Mouse (Mus musculus) spleen, adult 18-20 months (tissue): ENCODE measurements around the gene Epb41.

Source experiments
- DNase-seq, 2 experiments: peaks; one replicate each; pipeline ENCODE4 v3.0.0; 2022; ENCODE audit warnings: mixed read lengths in 2 of 2

Epb41 gene

DNA sequence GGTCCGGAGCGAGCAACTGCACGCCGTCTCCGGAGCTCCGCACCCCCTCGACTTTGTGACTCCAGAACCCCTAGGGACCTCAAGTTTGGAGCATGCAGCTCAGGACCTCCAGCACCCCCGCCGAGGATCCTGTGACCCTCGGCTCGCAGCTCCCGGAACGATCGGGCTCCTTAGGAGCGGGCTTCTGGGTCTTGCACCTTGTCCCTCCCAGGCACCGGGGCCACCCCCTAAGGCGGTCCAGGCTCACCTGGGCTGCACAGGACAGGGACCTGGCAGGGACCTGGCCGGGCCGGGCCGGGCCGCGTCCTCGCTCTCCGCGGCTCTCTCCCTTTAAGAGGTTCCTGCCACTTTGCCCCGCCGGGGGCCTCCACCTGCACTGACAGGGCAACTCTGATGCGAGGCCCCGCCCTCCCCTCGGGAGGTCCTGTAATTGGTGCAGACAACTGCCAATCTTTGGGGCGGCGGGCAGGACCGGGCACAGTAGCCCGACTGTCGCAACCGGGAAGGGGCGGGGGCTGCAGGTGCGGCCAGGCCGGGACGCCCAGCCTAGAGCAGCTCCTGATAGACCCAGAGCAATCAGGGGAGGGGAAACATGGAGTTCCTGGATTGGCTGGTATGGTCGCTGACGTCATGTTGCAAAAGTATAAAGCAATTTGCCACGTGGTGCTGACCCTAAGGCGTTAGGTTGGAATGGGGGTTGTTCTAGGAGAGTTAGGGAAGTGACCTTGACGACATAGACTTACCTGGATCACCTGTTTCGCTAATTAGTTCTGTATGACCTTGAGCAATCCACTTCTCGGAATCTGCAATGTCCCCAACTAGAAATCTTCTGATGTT lies at the start of gene Epb41:
Epb41 (minus strand) TSS at position 389 of the 837 bp plus-strand sequence.
- DNase-seq, result peak; percentile 99 to 100

DNA sequence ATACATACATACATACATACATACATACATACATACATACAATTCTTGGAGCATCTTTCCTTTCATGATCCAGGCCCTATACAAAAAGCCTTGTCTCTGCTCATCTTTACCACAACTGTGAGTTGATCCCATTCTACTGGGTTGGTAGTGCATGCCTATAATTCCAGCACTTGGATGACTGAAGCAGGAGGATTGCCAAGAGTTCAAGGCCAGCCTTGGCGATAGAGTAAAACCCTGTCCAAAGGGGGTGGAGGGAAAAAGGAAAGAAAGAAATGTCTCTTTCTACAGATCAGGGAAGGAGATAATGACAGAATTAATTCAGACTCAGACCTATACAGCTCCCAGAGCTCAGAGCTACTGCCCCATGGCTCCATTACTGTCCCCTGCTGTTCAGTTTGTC lies 48.0 kb upstream of the Epb41 start:
- no peak for DNase-seq

DNA sequence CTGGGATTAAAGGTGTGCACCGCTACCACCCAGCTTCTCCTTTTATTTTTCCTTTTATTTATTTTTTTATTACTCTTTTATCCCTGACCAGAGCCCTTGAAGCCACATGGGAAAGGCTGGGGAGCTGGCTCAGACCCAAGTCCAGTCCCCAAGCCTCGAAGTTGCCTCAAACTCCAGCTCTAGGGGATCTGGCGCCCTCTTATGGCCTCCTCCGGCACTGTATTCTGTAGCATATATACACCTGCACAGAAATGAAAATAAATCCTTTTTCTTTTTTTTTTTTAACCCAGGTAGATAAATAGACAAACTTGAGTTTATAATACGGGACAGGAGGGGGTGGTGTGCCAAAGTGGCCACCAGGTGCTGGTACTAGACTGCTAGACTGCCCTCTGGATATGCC lies 46.6 kb upstream of the Epb41 start:
- DNase-seq, result no peak

DNA sequence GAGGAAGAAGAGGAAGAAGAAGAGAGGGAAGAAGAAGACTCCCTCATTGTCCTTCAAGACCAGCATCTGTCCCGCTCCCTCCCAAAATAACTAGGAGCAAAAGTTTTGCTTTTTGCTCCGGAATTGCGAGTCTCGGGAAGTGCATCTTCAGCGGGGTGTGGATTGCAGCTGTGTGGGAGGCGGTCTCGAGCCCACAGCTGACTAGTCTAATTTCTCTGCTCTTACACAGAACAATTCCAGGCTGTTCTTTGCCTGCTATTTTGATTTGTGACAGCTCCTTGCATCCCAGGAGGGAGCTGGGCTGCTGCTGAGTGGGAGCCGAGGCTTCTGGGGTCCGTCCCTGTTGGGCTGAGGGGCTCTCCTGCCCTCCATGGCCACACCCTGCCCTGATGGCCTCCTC lies 44.4 kb upstream of the Epb41 start:
- DNase-seq, result no peak

DNA sequence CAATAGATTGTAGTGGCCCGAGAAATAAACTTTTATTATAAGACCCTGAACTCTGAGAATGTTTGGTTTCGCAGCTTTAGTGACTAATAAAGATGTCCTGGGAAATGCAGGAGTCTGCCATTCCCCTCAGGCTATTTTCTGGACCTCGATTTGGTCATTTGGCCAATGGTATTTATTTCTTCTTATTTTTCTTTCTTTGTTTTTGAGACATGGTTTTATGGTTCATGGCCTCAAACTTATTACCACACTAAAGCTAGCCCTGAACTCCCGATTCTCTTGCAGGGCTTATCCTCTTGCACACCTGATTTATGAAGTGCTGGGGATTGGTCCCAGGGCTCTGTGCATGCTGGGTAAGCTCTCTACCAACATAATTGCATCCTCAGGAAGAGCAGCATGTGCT lies 41.2 kb upstream of the Epb41 start:
- DNase-seq, result no peak

DNA sequence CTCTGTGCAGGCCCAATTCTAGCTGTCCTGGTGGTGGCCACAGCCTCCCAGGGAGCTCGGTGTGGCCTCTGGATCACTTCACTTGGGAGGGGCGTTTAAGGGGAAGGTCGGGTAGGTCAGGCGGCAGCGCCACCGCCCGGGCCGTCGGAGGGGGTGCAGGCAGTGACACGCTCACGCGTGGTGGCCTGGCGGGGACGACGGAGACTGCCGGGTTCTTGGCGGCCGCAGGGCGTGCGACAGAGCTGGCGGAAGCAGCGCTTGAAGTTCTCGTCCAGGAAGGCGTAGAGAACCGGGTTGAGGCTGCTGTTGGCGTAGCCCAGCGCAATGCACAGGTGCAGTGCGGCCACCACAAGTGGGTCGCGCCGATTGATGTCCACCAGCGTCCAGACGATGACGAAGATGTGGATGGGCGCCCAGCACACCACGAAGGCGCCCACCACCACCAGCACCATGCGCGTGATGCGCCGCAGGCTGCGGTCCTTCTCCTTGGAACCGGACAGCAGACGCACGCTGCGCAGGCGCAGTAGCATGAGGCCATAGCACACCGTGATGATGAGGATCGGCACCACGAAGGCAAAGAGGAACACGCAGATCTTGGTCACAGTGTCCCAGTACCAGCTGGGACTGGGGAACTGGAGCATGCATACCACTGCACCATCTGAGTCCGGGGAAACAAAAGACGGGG lies 38.4 kb upstream of the Epb41 start:
- DNase-seq, result no peak

DNA sequence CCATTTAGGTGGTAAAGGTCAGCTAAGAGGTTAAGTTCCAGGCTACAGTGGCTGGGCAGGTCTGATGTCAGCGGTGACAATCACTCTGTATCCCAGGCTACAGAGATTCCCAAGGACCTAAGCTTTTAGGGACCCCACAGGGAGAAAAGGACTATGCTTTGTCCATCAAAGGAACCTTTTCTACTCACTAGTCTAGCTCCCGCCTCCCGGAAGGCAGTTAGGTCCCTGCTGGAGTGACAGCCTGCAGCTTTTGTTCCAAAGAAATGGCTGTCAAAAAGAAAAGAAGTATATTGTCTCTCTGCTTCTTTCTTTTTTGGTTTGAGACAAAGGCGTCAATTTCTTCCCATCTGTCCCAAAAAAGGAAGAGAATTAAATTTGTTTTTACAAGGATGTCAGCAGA lies 36.1 kb upstream of the Epb41 start:
- DNase-seq, result no peak

DNA sequence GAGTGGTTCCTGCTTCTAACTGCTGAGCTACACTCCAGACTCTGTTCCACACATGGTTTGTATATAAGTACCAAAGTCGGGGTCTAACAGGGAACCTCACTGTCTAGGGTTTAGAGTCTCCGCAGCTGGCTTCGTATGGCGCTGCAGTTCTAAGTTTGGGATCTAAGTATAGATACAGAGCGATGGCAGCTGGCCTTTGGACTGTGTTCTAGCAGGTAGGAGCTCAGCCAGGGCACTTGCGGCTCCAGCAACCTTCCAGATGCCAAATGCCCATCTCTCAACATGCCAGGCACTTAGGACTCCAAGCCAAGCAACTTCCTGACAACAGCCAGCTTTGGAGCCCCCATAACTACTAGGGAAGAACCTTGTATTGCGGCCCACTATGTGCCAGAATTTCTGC lies 33.1 kb upstream of the Epb41 start:
- DNase-seq, result no peak

DNA sequence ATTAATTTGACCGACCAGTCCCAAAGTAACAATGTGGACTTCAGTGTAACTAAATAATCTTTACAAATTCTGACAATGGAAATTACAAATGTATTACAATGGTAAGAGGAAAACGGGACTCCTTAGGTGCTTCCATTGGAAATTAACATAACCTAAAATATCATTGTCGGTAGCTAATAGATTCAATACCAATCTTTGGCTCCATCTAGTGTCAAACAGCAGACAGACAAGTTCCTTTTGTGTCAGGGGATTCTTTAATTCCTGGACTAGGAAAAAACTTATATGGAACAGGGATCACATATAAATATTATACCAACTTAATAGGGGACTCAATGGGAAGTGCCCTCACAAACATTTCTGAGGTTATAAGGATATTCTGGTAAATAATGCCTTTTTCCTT lies 26.0 kb upstream of the Epb41 start:
- no peak for DNase-seq

DNA sequence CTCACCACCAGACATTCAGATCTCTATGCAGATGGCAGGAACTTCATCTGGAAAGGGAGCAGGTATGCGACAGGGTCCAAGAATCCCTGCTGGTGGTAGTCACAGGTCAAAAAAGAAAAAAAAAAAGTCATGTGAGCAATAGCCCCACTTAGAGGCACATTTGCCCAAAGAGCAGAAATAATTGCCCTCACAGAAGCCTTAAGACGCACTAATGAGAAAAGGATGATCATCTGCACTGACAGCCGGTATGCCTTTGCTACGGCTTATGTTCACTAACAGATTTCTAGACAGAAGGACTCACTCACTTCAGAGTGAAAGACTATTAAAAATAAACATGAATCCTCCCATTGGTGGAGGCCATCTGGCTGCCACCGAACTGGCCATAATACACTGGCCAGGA lies 24.4 kb upstream of the Epb41 start:
- no peak for DNase-seq

DNA sequence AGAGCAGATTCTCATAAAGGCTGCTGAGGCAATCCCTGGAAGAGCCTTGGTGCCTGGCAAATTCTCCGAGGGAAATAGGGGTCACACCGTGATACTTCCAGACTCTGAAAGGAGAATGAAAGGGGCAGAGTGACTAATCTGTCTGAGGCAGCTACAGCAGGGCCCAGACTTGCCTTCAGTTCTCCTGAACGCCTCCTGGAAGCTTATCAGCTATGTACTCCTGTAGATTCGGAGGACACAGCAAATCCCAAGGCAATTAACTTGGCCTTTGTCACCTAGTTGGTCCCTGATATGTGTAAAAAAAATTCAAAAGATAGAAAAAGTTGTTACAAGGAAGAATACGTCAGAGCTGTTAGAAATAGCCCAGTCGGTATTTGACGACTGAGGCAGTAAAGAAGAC lies 19.9 kb upstream of the Epb41 start:
- no peak for DNase-seq

DNA sequence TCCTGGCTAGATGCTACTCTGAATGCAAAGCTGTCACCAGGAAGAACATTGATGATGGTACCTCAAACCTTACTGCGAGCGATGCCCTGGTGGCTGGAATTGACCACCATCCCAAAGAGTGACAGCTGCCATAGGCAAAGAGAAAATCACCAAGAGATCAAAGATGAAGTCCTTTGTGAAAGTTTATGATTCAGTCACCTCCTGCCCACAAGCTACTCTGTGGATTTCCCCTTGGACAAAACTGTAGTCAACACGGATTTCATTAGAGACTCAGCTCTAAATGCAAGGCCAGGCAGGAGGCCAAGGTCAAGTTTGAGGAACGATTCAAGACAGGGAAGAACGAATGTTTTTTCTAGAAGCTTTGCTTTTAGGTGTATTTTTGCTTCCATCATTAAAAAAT lies 18.8 kb upstream of the Epb41 start:
- no peak for DNase-seq

DNA sequence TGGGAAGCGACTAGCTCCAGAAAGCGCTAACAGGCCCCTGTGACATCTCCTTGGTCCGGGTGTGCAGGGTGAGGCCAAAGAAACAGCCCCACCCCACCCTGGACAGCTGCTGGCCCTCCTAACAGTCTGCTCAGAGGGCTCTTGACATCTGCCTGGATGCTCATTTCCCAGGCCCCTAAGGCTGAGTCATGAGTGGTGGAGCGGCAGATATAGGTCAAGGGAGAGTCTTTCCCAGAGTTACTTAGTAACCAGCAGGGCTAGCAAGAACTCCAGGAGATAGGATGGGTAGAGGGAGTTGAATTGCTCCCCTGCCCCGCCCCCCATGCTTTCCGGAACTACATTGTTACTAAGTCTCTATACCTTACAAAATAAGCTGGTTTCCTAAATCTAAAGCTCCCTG lies 18.0 kb upstream of the Epb41 start:
- no peak for DNase-seq

DNA sequence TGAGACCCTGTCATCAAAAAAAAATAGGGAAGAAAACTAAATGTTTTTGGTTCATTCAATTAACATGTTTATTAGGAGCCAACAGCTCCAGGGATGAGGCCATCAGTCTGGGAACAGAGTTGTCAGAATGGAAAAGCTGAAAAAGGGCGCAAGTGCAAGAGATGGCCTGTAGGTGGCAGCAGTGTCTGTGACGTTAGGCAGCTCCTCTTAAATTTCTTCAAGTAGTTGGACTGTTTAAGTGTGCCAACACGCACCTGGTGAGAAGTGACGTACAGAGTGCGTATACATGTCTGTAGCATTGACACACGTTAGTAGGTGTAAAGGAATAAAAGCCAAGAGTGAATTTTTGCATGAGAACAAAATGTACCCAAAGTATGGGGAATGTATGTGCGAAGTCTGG lies 13.8 kb upstream of the Epb41 start:
- peak in 1 of 2 experiments; percentile 49 for DNase-seq

DNA sequence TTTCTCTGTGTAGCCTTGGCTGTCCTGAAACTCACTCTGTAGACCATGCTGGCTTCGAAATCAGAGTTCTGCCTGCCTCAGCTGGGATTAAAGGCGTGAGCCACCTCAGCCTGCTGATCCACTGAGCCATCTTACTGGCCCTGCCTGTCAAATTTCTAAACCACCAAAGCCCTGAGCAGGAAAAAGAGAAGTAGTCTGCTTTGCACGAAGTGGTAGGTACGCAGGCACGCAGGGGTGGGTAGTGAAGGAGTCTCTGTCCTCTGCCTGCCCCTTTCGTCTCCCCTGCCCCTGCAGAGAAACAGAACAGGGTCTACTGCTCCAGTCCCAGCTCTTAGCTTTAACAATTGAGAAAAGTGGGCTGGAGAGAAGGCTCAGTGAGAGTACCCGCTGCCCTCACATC lies 10.0 kb upstream of the Epb41 start:
- DNase-seq, result peak; percentile 28 to 30

DNA sequence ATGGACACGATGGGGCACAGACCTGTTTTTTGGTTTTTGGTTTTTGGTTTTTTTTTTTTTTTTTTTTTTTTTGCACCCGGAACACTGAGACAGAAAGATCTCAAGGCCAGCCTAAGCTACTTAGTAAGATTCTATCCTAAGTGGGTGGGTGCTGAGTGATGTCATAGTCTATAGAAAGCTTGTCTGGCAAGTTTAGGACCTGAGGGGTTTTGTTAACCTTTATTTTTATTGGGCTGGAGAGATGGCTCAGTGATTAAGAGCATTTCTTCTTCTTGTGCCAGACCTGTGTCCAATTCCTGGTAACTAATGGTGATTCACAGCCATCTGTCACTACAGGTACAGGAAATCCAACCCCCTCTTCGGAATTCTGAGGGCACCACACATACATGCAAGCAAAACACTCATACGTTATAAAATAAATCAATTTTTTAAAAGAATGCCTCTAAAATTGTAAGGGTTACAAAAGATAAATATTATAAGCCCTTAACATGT lies 5.4 kb upstream of the Epb41 start:
- DNase-seq, result no peak

DNA sequence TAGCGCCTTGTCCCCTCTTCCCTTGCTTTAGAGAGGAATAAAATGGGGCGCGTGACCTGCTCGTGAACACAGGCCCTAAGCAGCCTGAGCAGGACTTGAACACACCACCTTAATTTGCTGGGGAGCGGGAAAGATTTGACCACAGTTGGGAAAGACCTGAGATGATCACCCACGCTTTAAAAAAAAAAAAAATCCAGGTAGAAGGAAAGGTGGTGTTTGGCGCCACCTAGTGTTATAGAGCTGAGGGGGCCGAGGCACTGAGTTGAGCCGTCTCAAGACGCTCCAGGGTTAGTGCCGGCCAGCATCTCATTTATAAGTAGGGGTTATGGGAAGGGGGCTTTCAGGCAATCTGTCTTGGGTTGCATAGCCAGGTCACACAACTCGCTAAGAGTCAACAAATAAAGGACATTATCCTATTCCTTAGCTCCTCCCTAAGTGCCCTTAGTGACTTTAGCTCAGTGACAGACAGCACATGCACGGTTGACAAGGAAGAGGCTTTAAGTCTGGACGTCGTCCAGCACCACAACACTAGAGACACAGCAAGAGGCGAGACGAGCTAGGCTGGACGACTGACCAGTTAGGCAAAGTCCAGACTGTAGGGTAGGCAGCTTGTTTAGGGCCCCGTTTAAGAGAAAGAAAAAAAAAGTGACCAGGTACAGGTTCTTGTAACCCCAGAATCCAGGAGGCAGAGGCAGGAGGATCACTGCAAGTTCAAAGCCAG lies 4.6 kb upstream of the Epb41 start:
- peak; percentile 32 to 67 for DNase-seq

DNA sequence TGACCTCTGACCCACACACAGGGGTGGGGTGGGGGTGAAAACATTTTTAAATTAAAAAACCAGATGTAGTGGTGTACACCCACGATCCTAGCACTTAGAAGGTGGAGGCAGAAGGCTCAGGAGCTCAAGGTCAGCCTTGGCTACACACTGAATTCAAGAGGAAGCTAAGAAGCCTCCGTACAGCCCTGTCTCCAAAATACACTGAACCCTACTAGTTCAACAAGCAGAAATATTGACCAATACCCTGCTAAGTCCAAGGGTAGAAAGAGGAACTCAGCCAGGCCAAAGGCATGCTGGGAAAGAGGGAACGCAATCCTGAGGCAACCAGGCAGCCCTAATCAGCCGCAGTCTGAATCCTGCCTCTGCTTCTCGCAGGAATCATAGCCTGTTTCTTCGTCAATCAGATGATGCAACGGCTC lies 3.2 kb upstream of the Epb41 start:
- DNase-seq, result no peak

DNA sequence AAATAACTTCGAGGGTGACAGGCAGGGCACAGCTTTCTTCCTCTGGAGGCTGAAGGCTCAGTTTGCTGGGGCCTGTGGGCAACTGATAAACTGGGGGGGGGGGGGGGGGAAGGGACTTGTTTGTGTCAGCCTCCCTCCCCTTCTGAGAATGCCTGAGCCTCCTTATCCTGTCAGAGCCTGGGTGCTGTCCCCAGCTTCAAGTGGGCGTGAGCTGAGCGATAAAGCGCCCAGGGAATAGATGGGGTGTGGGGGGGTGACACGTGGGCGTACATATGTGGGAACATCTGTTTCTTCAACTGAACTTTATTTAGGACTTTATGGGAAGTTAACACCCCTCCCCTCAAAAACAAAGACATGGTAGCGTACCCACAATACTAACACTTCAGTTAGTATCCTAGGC lies 2.3 kb upstream of the Epb41 start:
- DNase-seq, result no peak

DNA sequence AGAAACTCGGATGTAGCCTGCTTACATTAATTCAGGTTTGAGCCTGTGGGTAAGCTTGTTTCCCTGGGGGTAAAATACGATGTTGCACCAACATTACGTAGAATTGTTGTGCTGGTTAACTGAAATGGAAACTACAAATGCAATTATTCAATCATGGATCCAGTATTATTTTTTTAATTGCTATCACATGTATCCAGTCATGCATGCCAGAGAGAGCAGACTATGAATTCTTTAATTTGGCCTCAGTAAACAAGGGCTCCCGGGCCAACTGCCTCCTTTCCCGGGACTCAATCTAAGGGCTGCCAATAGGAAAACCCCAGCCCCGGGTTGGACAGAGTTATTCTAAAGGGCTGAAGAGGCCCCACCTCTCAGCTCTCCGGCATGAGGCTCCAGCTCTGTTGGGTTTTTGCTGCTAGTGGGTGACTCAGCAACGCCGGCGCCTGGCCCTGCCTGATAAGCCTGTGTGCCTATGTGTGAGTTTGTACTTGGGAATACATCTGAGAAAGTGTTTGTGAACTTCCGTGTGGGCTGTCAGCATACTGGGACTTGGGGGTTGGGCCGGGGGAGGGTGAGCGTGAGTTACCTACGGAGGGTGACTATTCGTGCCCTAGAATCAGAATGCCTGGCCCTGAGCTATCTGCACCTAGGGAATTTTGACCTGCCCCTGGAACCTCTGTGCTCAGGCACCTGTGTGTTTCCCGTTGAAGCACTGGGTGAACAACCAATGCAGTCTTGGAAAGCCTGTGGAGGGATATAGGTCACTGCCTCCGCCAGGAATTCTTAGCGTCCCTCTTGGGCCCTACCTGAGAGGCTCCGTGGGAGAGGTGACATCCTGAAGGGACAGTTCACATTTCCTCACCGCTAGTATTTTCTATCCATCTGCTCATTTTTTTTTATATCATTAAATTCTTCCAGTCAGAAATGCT lies 1.6 kb upstream of the Epb41 start:
- no peak for DNase-seq

DNA sequence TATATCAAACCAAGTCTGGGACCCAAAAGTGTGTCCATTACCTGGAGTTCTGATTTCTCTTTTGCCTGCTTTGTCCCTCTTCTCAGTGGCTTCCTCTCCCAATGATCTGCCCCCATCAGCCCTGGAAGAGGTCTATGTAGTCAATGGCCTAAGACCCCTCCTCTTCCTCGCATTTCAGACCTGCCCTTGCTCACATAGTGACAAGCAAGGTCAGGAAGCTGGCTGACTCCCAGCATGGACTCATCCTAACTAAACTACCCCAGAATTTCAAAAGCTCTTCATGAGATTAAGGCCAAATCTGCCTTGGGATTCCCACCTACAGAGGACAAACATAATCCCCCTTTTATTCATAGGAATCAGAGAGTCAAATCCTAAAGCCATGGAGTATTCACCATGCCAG lies 675 bp upstream of the Epb41 start:
- DNase-seq, result no peak
